Mouse (Mus musculus): Measurements from ENCODE around the gene Akap11. TPM values are rescaled to one million over a fixed set of nuclear protein-coding genes. Genes with fewer than 3 reads are reported as not detected.

Akap11 gene
- polyA plus RNA-seq, 2 experiments: 5.4 to 8.2 TPM

GRCm38 (mm10) chr14:78447542-78447941, 89.1 kb downstream of the Akap11 start:
- Histone ChIP-seq H3K4me2 (ENCODE audit: low read depth) (no peak overlapping the region), H3K4me3 (ENCODE audit: insufficient read depth in 1 of 2, low read depth in 2 of 2, low read length in 2 of 2) (no peak overlapping the region), H3K27ac (no peak overlapping the region), H3K9ac (replicated peaks) (no peak overlapping the region), H3K4me1 (replicated peaks; ENCODE audit: control insufficient read depth in 2 of 2, insufficient read depth in 2 of 2, low read length in 1 of 2) (no peaks in the 10 kb centered on the region), H3K36me3 (replicated peaks; ENCODE audit: control insufficient read depth, insufficient read depth, low read depth) (no peaks in the 10 kb centered on the region), H3K27me3 (ENCODE audit: control insufficient read depth, insufficient read depth, low read length) (no peaks in the 10 kb centered on the region), H3K9me3 (ENCODE audit: control insufficient read depth, low read length) (no peaks in the 10 kb centered on the region)
- DNase-seq (ENCODE audit: low read depth in 3 of 3, low spot score in 3 of 3) (no peak), ATAC-seq (ENCODE audit: insufficient read depth) (no peak)
- 51% methylated on average over 3 of the region's 3 CpGs for WGBS (ENCODE audit: insufficient replicate concordance)
- TF ChIP-seq CTCF (IDR thresholded peaks at IDR 0.05; ENCODE audit: low read depth) (no peak), EP300 (IDR thresholded peaks at IDR 0.05; ENCODE audit: low read depth) (no peak)

Other genes with a start within 250 kb of the Akap11 start
- gene Tnfsf11, start 228.8 kb downstream of the Akap11 start, polyA plus RNA-seq (2012; rRNA removed): 0.03 and 0.05 TPM in 2 replicates
- 0.06 and 0.17 TPM in 2 replicates for gene Tnfsf11, start 228.8 kb downstream of the Akap11 start, polyA plus RNA-seq (2014; fragmentation: Nextera tagmentation; extraction: Ambion mirVana)
- gene Dgkh, start 196.0 kb upstream of the Akap11 start, polyA plus RNA-seq (2012; rRNA removed): 0.25 and 0.36 TPM in 2 replicates
- gene Dgkh, start 196.0 kb upstream of the Akap11 start, polyA plus RNA-seq (2014; fragmentation: Nextera tagmentation; extraction: Ambion mirVana): 0.15 and 0.23 TPM in 2 replicates

Data from liver, embryonic 14.5 days (tissue).